Mouse (Mus musculus): Measurements from ENCODE around the gene Hyls1.

DNA sequence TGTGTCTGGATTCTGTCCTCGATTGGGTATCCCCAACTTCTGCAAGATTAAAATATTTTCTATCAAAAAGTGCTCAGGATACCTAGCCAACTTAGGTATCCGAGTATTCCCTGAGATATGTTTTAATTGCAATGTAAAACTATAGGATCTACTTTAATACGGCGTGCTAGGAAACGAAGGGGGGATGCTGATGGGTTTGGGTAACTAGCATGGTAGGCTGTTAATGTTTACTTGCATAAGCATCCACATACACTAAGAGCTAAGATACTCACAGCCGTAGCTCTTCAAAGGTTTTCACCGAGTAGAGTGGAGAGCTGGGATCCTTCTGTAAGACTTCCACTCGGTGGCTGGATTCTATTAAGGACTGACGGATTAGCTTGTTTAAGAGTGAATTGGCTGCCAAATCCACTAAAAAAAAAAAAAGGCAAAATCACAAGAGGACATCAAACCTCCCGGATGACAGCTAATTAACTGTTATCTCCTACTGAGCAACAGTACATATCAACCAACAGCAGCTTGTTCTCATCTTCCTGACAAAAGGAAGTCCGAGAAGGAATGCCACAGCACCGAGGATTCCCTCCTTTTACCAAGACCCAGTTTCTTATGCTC lies 13.6 kb downstream of the Hyls1 start:
- no peak for TF ChIP-seq POLR2A (IDR thresholded peaks at IDR 0.05; ENCODE audit: control insufficient read depth in 1 of 2, insufficient read depth in 1 of 2, low read depth in 1 of 2, low read length in 2 of 2, poor library complexity in 1 of 2)
- no peak for TF ChIP-seq JUND (IDR thresholded peaks at IDR 0.05; ENCODE audit: low read depth, low read length)
- TF ChIP-seq KAT2A (conservative IDR thresholded peaks at IDR 0.05; ENCODE audit: low read depth, low read length) = no peak
- TF ChIP-seq CTCF (IDR thresholded peaks at IDR 0.05 in 2 of 3, conservative IDR thresholded peaks at IDR 0.05 in 1 of 3; ENCODE audit: control insufficient read depth in 1 of 3, insufficient read depth in 1 of 3, low read depth in 2 of 3, low read length in 3 of 3, poor library complexity in 1 of 3, severe bottlenecking in 1 of 3) = no peak
- TF ChIP-seq EP300 (IDR thresholded peaks at IDR 0.05; ENCODE audit: low read depth in 1 of 2, low read length in 2 of 2) = no peak
- no peak for TF ChIP-seq SMC3 (IDR thresholded peaks at IDR 0.05; ENCODE audit: low read depth, low read length)
- no peak for TF ChIP-seq MYC (IDR thresholded peaks at IDR 0.05; ENCODE audit: low read depth, low read length)
- no peak for TF ChIP-seq E2F4 (IDR thresholded peaks at IDR 0.05; ENCODE audit: borderline replicate concordance, low read depth, low read length)
